ENCODE assay signal across 8 mouse cellular contexts in genomic region chr1:75447265-75448051, GRCm38 (mm10). TPM values are rescaled to one million over a fixed set of nuclear protein-coding genes. Genes with fewer than 3 reads are reported as not detected.
DNase-seq lines count a peak whose midpoint lies in the region; ATAC-seq and TF ChIP-seq lines count a peak whose summit lies in the region.

No protein-coding gene starts in this region.

- 6% methylated on average over 10 of the region's 10 CpGs for WGBS in heart, embryonic 11.5 days (ENCODE audit: insufficient replicate concordance)
- WGBS in embryonic facial prominence, embryonic 10.5 days = 3% methylated on average over 10 of the region's 10 CpGs
- 6% methylated on average over 10 of the region's 10 CpGs for WGBS in intestine, embryonic 16.5 days
- 6% methylated on average over 10 of the region's 10 CpGs for WGBS in thymus, adult 2 months

- H3K9me3 ChIP-seq in heart, embryonic 11.5 days (replicated peaks; ENCODE audit: control insufficient read depth, low read length) = no peaks in the 10 kb centered on the region
- H3K9me3 ChIP-seq in embryonic facial prominence, embryonic 10.5 days = no peaks in the 10 kb centered on the region
- H3K9me3 ChIP-seq in intestine, embryonic 16.5 days (ENCODE audit: control insufficient read depth, low read length) = no peaks in the 10 kb centered on the region

- peaks cover 57% of the 10 kb centered on the region for H3K27me3 ChIP-seq in heart, embryonic 11.5 days (ENCODE audit: control insufficient read depth, insufficient read depth, low read length)
- peaks cover 91% of the 10 kb centered on the region for H3K27me3 ChIP-seq in embryonic facial prominence, embryonic 10.5 days (replicated peaks; ENCODE audit: low read depth, poor library complexity, severe bottlenecking)
- H3K27me3 ChIP-seq in intestine, embryonic 16.5 days (replicated peaks; ENCODE audit: control insufficient read depth, insufficient read depth, low read length) = peaks cover 67% of the 10 kb centered on the region
- peaks cover 27% of the 10 kb centered on the region; the same call in 1 of the 2 replicates for H3K27me3 ChIP-seq in thymus, adult 2 months (ENCODE audit: control insufficient read depth, insufficient read depth, low read length)

- no peak for TF ChIP-seq CTCF in thymus, adult 2 months (IDR thresholded peaks at IDR 0.05; ENCODE audit: borderline replicate concordance, control insufficient read depth, extremely low read depth, insufficient read depth, low read length, poor library complexity)

- 0 out of 2 replicates have a peak overlapping the region, but pooled peaks have one; percentile 22 for H3K9ac ChIP-seq in heart, embryonic 11.5 days (ENCODE audit: low read depth, low read length)
- H3K9ac ChIP-seq in intestine, embryonic 16.5 days (ENCODE audit: low read depth, low read length) = peak overlapping the region; percentile 57

- no peaks in the 10 kb centered on the region for H3K36me3 ChIP-seq in heart, embryonic 11.5 days (ENCODE audit: control insufficient read depth, insufficient read depth, low read length)
- peaks cover under 1% of the 10 kb centered on the region; the same call in 1 of the 2 replicates for H3K36me3 ChIP-seq in embryonic facial prominence, embryonic 10.5 days (replicated peaks)
- H3K36me3 ChIP-seq in intestine, embryonic 16.5 days (ENCODE audit: control insufficient read depth, insufficient read depth, low read length) = no peaks in the 10 kb centered on the region
- no peaks in the 10 kb centered on the region for H3K36me3 ChIP-seq in thymus, adult 2 months (ENCODE audit: control insufficient read depth, insufficient read depth, low read length)

- peaks cover 75% of the 10 kb centered on the region for H3K4me1 ChIP-seq in heart, embryonic 11.5 days (ENCODE audit: control insufficient read depth, insufficient read depth, low read length)
- peaks cover 100% of the 10 kb centered on the region for H3K4me1 ChIP-seq in embryonic facial prominence, embryonic 10.5 days
- H3K4me1 ChIP-seq in intestine, embryonic 16.5 days (ENCODE audit: control insufficient read depth, insufficient read depth, low read length) = peaks cover 52% of the 10 kb centered on the region
- H3K4me1 ChIP-seq in thymus, adult 2 months (replicated peaks; ENCODE audit: control insufficient read depth, insufficient read depth, low read length) = no peaks in the 10 kb centered on the region

- intact Hi-C loops in left cerebral cortex, postnatal 4 days (cut with DNase I) = no loop called here

- 0 out of 2 replicates have a peak overlapping the region, but pooled peaks have one; percentile 12 for H3K4me3 ChIP-seq in heart, embryonic 11.5 days (ENCODE audit: low read depth, low read length)
- peak overlapping the region; percentile 47 for H3K4me3 ChIP-seq in embryonic facial prominence, embryonic 10.5 days
- H3K4me3 ChIP-seq in intestine, embryonic 16.5 days (ENCODE audit: low read length) = peak overlapping the region; percentile 22; the same call in 1 of the 2 replicates
- no peak overlapping the region for H3K4me3 ChIP-seq in thymus, adult 2 months (ENCODE audit: control insufficient read depth, insufficient read depth, low read length)

- ATAC-seq in heart, embryonic 11.5 days (replicated peaks; ENCODE audit: insufficient number of reproducible peaks, low FRiP score, low TSS enrichment) = no peak
- ATAC-seq in intestine, embryonic 16.5 days = no peak

- TF ChIP-seq POLR2A in thymus, adult 2 months (IDR thresholded peaks at IDR 0.05; ENCODE audit: control insufficient read depth, extremely low read depth, insufficient read depth, low read length, poor library complexity) = no peak

- peak overlapping the region; percentile 71 for H3K4me2 ChIP-seq in heart, embryonic 11.5 days
- peak overlapping the region; percentile 37 for H3K4me2 ChIP-seq in intestine, embryonic 16.5 days (ENCODE audit: low read depth, low read length)

- no peak for DNase-seq in heart, adult 8-10 months (ENCODE audit: low spot score)
- peak; percentile 51 for DNase-seq in embryonic facial prominence, embryonic 10.5 days (ENCODE audit: low spot score)
- peak; percentile 48 for DNase-seq in neural tube, embryonic 10.5 days (ENCODE audit: extremely low spot score, low spot score)
- no peak for DNase-seq in gastrocnemius, adult 18-20 months (ENCODE audit: low spot score)
- no peak for DNase-seq in thymus, adult 2 months
- no peak for DNase-seq in left cerebral cortex, postnatal 4 days

- H3K27ac ChIP-seq in heart, embryonic 11.5 days (ENCODE audit: low read depth, low read length) = 0 out of 2 replicates have a peak overlapping the region, but pooled peaks have one; percentile 41
- H3K27ac ChIP-seq in embryonic facial prominence, embryonic 10.5 days (replicated peaks) = peak overlapping the region; percentile 81
- H3K27ac ChIP-seq in intestine, embryonic 16.5 days (ENCODE audit: low read length) = no peak overlapping the region
- no peak overlapping the region for H3K27ac ChIP-seq in thymus, adult 2 months (ENCODE audit: control insufficient read depth, insufficient read depth, low read length)

RNA-seq across cellular contexts. Expression of gene Asic4, which starts 2.8 kb away (rescaled TPM):
- 0.11 TPM in 2 replicates for polyA plus RNA-seq in heart, embryonic 11.5 days (2014; fragmentation: Nextera tagmentation; extraction: Ambion mirVana)
- total RNA-seq in heart, adult 8-10 months (2022) = not detected
- 2.1 and 2.4 TPM in 2 replicates for polyA plus RNA-seq in embryonic facial prominence, embryonic 10.5 days (2016; fragmentation: Nextera tagmentation; extraction: Ambion mirVana)
- polyA plus RNA-seq in intestine, embryonic 16.5 days (2015; fragmentation: Nextera tagmentation; extraction: Ambion mirVana) = 2.0 and 2.4 TPM in 2 replicates
- not detected for total RNA-seq in gastrocnemius, adult 18-20 months (2021)
- 0.05 TPM in 2 replicates for polyA plus RNA-seq in thymus, adult 2 months (2012; rRNA removed)
- 10 to 100 TPM in 1 of 2 experiments, 1 to 10 TPM in 1; 8.6 to 10.2 TPM for total RNA-seq in left cerebral cortex, postnatal 4 days (2021)

RNA-seq across cellular contexts. Expression of gene Gmppa, which starts 11.7 kb away (rescaled TPM):
- polyA plus RNA-seq in heart, embryonic 11.5 days (2014; fragmentation: Nextera tagmentation; extraction: Ambion mirVana) = 49.8 and 57.2 TPM in 2 replicates
- 10 to 100 TPM; 34.1 to 44.8 (median 40.8) TPM for total RNA-seq in heart, adult 8-10 months (2022)
- polyA plus RNA-seq in embryonic facial prominence, embryonic 10.5 days (2016; fragmentation: Nextera tagmentation; extraction: Ambion mirVana) = 57.1 and 61.3 TPM in 2 replicates
- polyA plus RNA-seq in intestine, embryonic 16.5 days (2015; fragmentation: Nextera tagmentation; extraction: Ambion mirVana) = 134 and 137 TPM in 2 replicates
- 10 to 100 TPM; 37.3 to 44.6 TPM for total RNA-seq in gastrocnemius, adult 18-20 months (2021)
- polyA plus RNA-seq in thymus, adult 2 months (2012; rRNA removed) = 102 and 128 TPM in 2 replicates
- total RNA-seq in left cerebral cortex, postnatal 4 days (2021) = 10 to 100 TPM; 47.9 to 60.5 TPM

RNA-seq across cellular contexts. Expression of gene Chpf, which starts 31.6 kb away (rescaled TPM):
- 21.4 and 24.6 TPM in 2 replicates for polyA plus RNA-seq in heart, embryonic 11.5 days (2014; fragmentation: Nextera tagmentation; extraction: Ambion mirVana)
- 10 to 100 TPM; 22.4 to 23.9 (median 23.6) TPM for total RNA-seq in heart, adult 8-10 months (2022)
- 25.3 and 27.0 TPM in 2 replicates for polyA plus RNA-seq in embryonic facial prominence, embryonic 10.5 days (2016; fragmentation: Nextera tagmentation; extraction: Ambion mirVana)
- polyA plus RNA-seq in intestine, embryonic 16.5 days (2015; fragmentation: Nextera tagmentation; extraction: Ambion mirVana) = 25.2 and 28.8 TPM in 2 replicates
- 1 to 10 TPM; 3.7 to 4.4 TPM for total RNA-seq in gastrocnemius, adult 18-20 months (2021)
- 38.7 and 43.7 TPM in 2 replicates for polyA plus RNA-seq in thymus, adult 2 months (2012; rRNA removed)
- total RNA-seq in left cerebral cortex, postnatal 4 days (2021) = 10 to 100 TPM; 61.3 to 67.7 TPM

RNA-seq across cellular contexts. Expression of gene Tmem198, which starts 31.9 kb away (rescaled TPM):
- polyA plus RNA-seq in heart, embryonic 11.5 days (2014; fragmentation: Nextera tagmentation; extraction: Ambion mirVana) = 0.14 and 0.54 TPM in 2 replicates
- under 1 TPM; 0.31 to 0.75 (median 0.42) TPM for total RNA-seq in heart, adult 8-10 months (2022)
- 3.3 and 3.5 TPM in 2 replicates for polyA plus RNA-seq in embryonic facial prominence, embryonic 10.5 days (2016; fragmentation: Nextera tagmentation; extraction: Ambion mirVana)
- 1.5 and 1.9 TPM in 2 replicates for polyA plus RNA-seq in intestine, embryonic 16.5 days (2015; fragmentation: Nextera tagmentation; extraction: Ambion mirVana)
- total RNA-seq in gastrocnemius, adult 18-20 months (2021) = under 1 TPM in 1 of 2 experiments, not detected in 1; 0.36 TPM
- polyA plus RNA-seq in thymus, adult 2 months (2012; rRNA removed) = 3.0 and 3.5 TPM in 2 replicates
- 10 to 100 TPM; 41.8 to 43.5 TPM for total RNA-seq in left cerebral cortex, postnatal 4 days (2021)

RNA-seq across cellular contexts. Expression of gene Obsl1, which starts 58.8 kb away (rescaled TPM):
- polyA plus RNA-seq in heart, embryonic 11.5 days (2014; fragmentation: Nextera tagmentation; extraction: Ambion mirVana) = 98.8 and 102 TPM in 2 replicates
- 100 to 1,000 TPM; 108 to 133 (median 122) TPM for total RNA-seq in heart, adult 8-10 months (2022)
- 57.9 and 63.0 TPM in 2 replicates for polyA plus RNA-seq in embryonic facial prominence, embryonic 10.5 days (2016; fragmentation: Nextera tagmentation; extraction: Ambion mirVana)
- 38.7 and 42.7 TPM in 2 replicates for polyA plus RNA-seq in intestine, embryonic 16.5 days (2015; fragmentation: Nextera tagmentation; extraction: Ambion mirVana)
- 10 to 100 TPM; 25.0 to 30.0 TPM for total RNA-seq in gastrocnemius, adult 18-20 months (2021)
- 17.9 and 23.1 TPM in 2 replicates for polyA plus RNA-seq in thymus, adult 2 months (2012; rRNA removed)
- 10 to 100 TPM; 39.3 to 46.6 TPM for total RNA-seq in left cerebral cortex, postnatal 4 days (2021)

Comparison
In these comparisons a context has a peak if more than half of its experiments do, and no peak if none do; other contexts are left out.
1. H3K27ac ChIP-seq: peak in heart, embryonic 11.5 days (single experiment) and embryonic facial prominence, embryonic 10.5 days (single experiment); none in intestine, embryonic 16.5 days (single experiment) and thymus, adult 2 months (single experiment).
2. DNase-seq: peak in embryonic facial prominence, embryonic 10.5 days (single experiment) and neural tube, embryonic 10.5 days (single experiment); none in heart, adult 8-10 months (single experiment), gastrocnemius, adult 18-20 months (single experiment), thymus, adult 2 months (single experiment) and left cerebral cortex, postnatal 4 days (single experiment).